Mouse (Mus musculus) MEL (cell line): ENCODE data around the gene Olfr62. TPM values are rescaled to one million over a fixed set of nuclear protein-coding genes. Genes with fewer than 3 reads are reported as not detected.

Experiments
- DNase-seq: peaks from one replicate; pipeline ENCODE4 v3.0.0; 2011; ENCODE audit warnings: low read depth, low spot score
- H3K27ac ChIP-seq: 2 replicates; pipeline ENCODE4 v1.5.1; 2012; ENCODE audit warnings: low read depth, mild to moderate bottlenecking, control low read depth, low read length, moderate library complexity; ENCODE audit not compliant: control insufficient read depth
- H3K27me3 ChIP-seq, 2 experiments: fragments of 150-350 bp in 1 of 2; sonication (generic) in 1 of 2; 2 replicates each; pipeline ENCODE4 v1.6.1; 2012; ENCODE audit warnings: low read length in 2 of 2, mild to moderate bottlenecking in 2 of 2, improper control_type of control experiment in 1 of 2, moderate library complexity in 1 of 2; ENCODE audit not compliant: insufficient read depth in 2 of 2, control insufficient read depth in 1 of 2
- H3K36me3 ChIP-seq, 2 experiments: 2 replicates each; pipeline ENCODE4 v1.6.1; 2012 to 2014; ENCODE audit warnings: low read length in 2 of 2, improper control_type of control experiment in 1 of 2, inconsistent platforms in 1 of 2, mild to moderate bottlenecking in 1 of 2; ENCODE audit not compliant: insufficient read depth in 2 of 2, control insufficient read depth in 1 of 2
- H3K4me1 ChIP-seq, 2 experiments: fragments of 150-350 bp in 1 of 2; sonication (generic) in 1 of 2; 2 replicates each; pipeline ENCODE4 v1.6.1; 2012; ENCODE audit warnings: low read length in 2 of 2, improper control_type of control experiment in 1 of 2, mild to moderate bottlenecking in 1 of 2; ENCODE audit not compliant: insufficient read depth in 2 of 2, control insufficient read depth in 1 of 2
- H3K4me3 ChIP-seq, 2 experiments: fragments of 150-350 bp in 1 of 2; sonication (generic) in 1 of 2; 2 replicates each; pipeline ENCODE4 v1.5.1; 2012; ENCODE audit warnings: low read depth in 2 of 2, low read length in 2 of 2, mild to moderate bottlenecking in 2 of 2, moderate library complexity in 2 of 2, control low read depth in 1 of 2, improper control_type of control experiment in 1 of 2; ENCODE audit not compliant: control insufficient read depth in 1 of 2, insufficient read depth in 1 of 2
- H3K79me2 ChIP-seq: 2 replicates; pipeline ENCODE4 v1.6.1; 2012; ENCODE audit warnings: mild to moderate bottlenecking, low read length, moderate library complexity; ENCODE audit not compliant: control insufficient read depth, poor library complexity, insufficient read depth
- H3K9ac ChIP-seq: 2 replicates; pipeline ENCODE4 v1.6.1; 2012; ENCODE audit warnings: low read depth, mild to moderate bottlenecking, control low read depth, low read length, moderate library complexity; ENCODE audit not compliant: control insufficient read depth, poor library complexity, severe bottlenecking
- H3K9me3 ChIP-seq: fragments of 150-350 bp; sonication (generic); replicated peaks from 2 replicates; pipeline ENCODE4 v1.6.1; 2012; ENCODE audit warnings: mild to moderate bottlenecking, low read length, improper control_type of control experiment, moderate library complexity; ENCODE audit not compliant: insufficient read depth
- CHD2 ChIP-seq: IDR thresholded peaks from 2 replicates; pipeline ENCODE4 v1.6.1; 2011; ENCODE audit warnings: low read length, improper control_type of control experiment
- CTCF ChIP-seq, 3 experiments: IDR thresholded peaks in 2 of 3; conservative IDR thresholded peaks in 1 of 3; 2 replicates each; pipeline ENCODE4 v1.5.1; 2011 to 2012; ENCODE audit warnings: low read length in 3 of 3, low read depth in 2 of 3, mild to moderate bottlenecking in 2 of 3, improper control_type of control experiment in 1 of 3, inconsistent platforms in 1 of 3, mixed read lengths in 1 of 3, moderate library complexity in 1 of 3; ENCODE audit not compliant: control insufficient read depth in 1 of 3, insufficient read depth in 1 of 3, poor library complexity in 1 of 3, severe bottlenecking in 1 of 3
- E2F4 ChIP-seq: IDR thresholded peaks from 2 replicates; pipeline ENCODE4 v1.6.1; 2011; ENCODE audit warnings: low read depth, low read length, improper control_type of control experiment, borderline replicate concordance
- EP300 ChIP-seq, 2 experiments: IDR thresholded peaks; 2 replicates each; pipeline ENCODE4 v1.6.1; 2011; ENCODE audit warnings: improper control_type of control experiment in 2 of 2, low read length in 2 of 2, low read depth in 1 of 2, mild to moderate bottlenecking in 1 of 2
- GATA1 ChIP-seq: IDR thresholded peaks from 2 replicates; pipeline ENCODE4 v1.6.1; 2011; ENCODE audit warnings: low read depth, low read length, improper control_type of control experiment
- KAT2A ChIP-seq: conservative IDR thresholded peaks from 2 replicates; pipeline ENCODE4 v1.6.1; 2012; ENCODE audit warnings: low read depth, low read length, improper control_type of control experiment, inconsistent platforms
- MAFK ChIP-seq: IDR thresholded peaks from 2 replicates; pipeline ENCODE4 v1.6.1; 2011; ENCODE audit warnings: low read depth, mild to moderate bottlenecking, low read length, improper control_type of control experiment, borderline replicate concordance
- MAX ChIP-seq: IDR thresholded peaks from 2 replicates; pipeline ENCODE4 v1.6.1; 2011; ENCODE audit warnings: low read length, improper control_type of control experiment
- MAZ ChIP-seq: IDR thresholded peaks from 2 replicates; pipeline ENCODE4 v1.6.1; 2012; ENCODE audit warnings: low read depth, mild to moderate bottlenecking, inconsistent platforms, low read length, improper control_type of control experiment
- MEF2A ChIP-seq: IDR thresholded peaks from 2 replicates; pipeline ENCODE4 v1.6.1; 2014; ENCODE audit warnings: low read depth, mild to moderate bottlenecking, inconsistent platforms, low read length, improper control_type of control experiment; ENCODE audit not compliant: poor library complexity, insufficient replicate concordance, severe bottlenecking; ENCODE audit errors: extremely low read depth
- MYB ChIP-seq: IDR thresholded peaks from 2 replicates; pipeline ENCODE4 v1.6.1; 2011; ENCODE audit warnings: mild to moderate bottlenecking, low read depth, low read length, improper control_type of control experiment
- MYC ChIP-seq: IDR thresholded peaks from 2 replicates; pipeline ENCODE4 v1.6.1; 2011; ENCODE audit warnings: low read depth, mild to moderate bottlenecking, low read length, improper control_type of control experiment, moderate library complexity
- NELFE ChIP-seq: IDR thresholded peaks from 2 replicates; pipeline ENCODE4 v1.6.1; 2011; ENCODE audit warnings: low read depth, low read length, improper control_type of control experiment
- POLR2AphosphoS2 ChIP-seq: IDR thresholded peaks from 2 replicates; pipeline ENCODE4 v1.6.1; 2011; ENCODE audit warnings: low read length, improper control_type of control experiment
- POLR2AphosphoS5 ChIP-seq: IDR thresholded peaks from 2 replicates; pipeline ENCODE4 v1.6.1; 2012; ENCODE audit warnings: low read depth, borderline replicate concordance, mild to moderate bottlenecking, inconsistent platforms, low read length, moderate library complexity, mixed read lengths
- RCOR1 ChIP-seq: IDR thresholded peaks from 2 replicates; pipeline ENCODE4 v1.6.1; 2012; ENCODE audit warnings: low read depth, mild to moderate bottlenecking, inconsistent platforms, low read length, improper control_type of control experiment
- SIN3A ChIP-seq: IDR thresholded peaks from 2 replicates; pipeline ENCODE4 v1.6.1; 2012; ENCODE audit warnings: low read length, improper control_type of control experiment, inconsistent platforms
- SMC3 ChIP-seq: IDR thresholded peaks from 2 replicates; pipeline ENCODE4 v1.6.1; 2011; ENCODE audit warnings: low read depth, low read length, improper control_type of control experiment
- TAL1 ChIP-seq: IDR thresholded peaks from 2 replicates; pipeline ENCODE4 v1.6.1; 2012; ENCODE audit warnings: mild to moderate bottlenecking, inconsistent platforms, low read length, moderate library complexity, mixed read lengths
- TBP ChIP-seq: IDR thresholded peaks from 2 replicates; pipeline ENCODE4 v1.8.0; 2011; ENCODE audit warnings: low read depth, low read length, improper control_type of control experiment
- TCF12 ChIP-seq: IDR thresholded peaks from 2 replicates; pipeline ENCODE4 v1.6.1; 2014; ENCODE audit warnings: low read depth, mild to moderate bottlenecking, inconsistent platforms, low read length, improper control_type of control experiment, moderate library complexity
- USF2 ChIP-seq, 2 experiments: IDR thresholded peaks; 2 replicates each; pipeline ENCODE4 v1.6.1; 2011 to 2012; ENCODE audit warnings: improper control_type of control experiment in 2 of 2, low read length in 2 of 2, borderline replicate concordance in 1 of 2, inconsistent platforms in 1 of 2, low read depth in 1 of 2, mild to moderate bottlenecking in 1 of 2; ENCODE audit not compliant: insufficient read depth in 1 of 2
- ZKSCAN1 ChIP-seq: IDR thresholded peaks from 2 replicates; pipeline ENCODE4 v1.6.1; 2012; ENCODE audit warnings: low read depth, mild to moderate bottlenecking, inconsistent platforms, low read length, improper control_type of control experiment, moderate library complexity
- ZNF384 ChIP-seq: IDR thresholded peaks from 2 replicates; pipeline ENCODE4 v1.6.1; 2012; ENCODE audit warnings: low read depth, mild to moderate bottlenecking, inconsistent platforms, low read length, improper control_type of control experiment
- polyA plus RNA-seq, 2 experiments: library from polyadenylated mRNA; stranded (reverse) in 1 of 2; unstranded in 1 of 2; fragments of >175 nt in 1 of 2; fragments of >200 nt in 1 of 2; gene quantifications; 2 replicates each; pipeline versions ENCODE4 v1.2.1 to v1.2.4; 2012; ENCODE audit warnings: low replicate concordance in 2 of 2, low read depth in 1 of 2; ENCODE audit not compliant: insufficient read length in 2 of 2, insufficient read depth in 1 of 2, missing spikeins in 1 of 2
- total RNA-seq: library from RNA; depleted of rRNA; stranded (reverse); fragments of 300-350 nt; gene quantifications from 2 replicates; pipeline ENCODE4 v1.2.3, GENCODE M21; 2012

The Olfr62 gene
- total and polyA plus RNA-seq, 3 experiments, result not detected

- TF ChIP-seq TCF12 (no peak), MYB (no peak), CHD2 (no peak), MAFK (no peak), SMC3 (no peak), POLR2AphosphoS2 (no peak), RCOR1 (no peak)
- TF ChIP-seq, all 39 proteins: peak for 0
- H3K9me3 ChIP-seq, result no peaks in the 10 kb centered on the region
- H3K4me1 ChIP-seq, result no peaks in the 10 kb centered on the region
- no peaks in the 10 kb centered on the region for H3K79me2 ChIP-seq
- peaks cover 0 to 1% of the 10 kb centered on the region in 2 experiments; a peak in 1 of 4 replicates for H3K27me3 ChIP-seq
- H3K4me3 ChIP-seq, result no peak overlapping the region
- H3K9ac ChIP-seq, result no peak overlapping the region
- no peaks in the 10 kb centered on the region for H3K36me3 ChIP-seq
- no peak overlapping the region for H3K27ac ChIP-seq
- DNase-seq, result no peak
These were observed 28.3 kb downstream of the Olfr62 start for GRCm38 (mm10) chr4:118687086-118687485.

DNA sequence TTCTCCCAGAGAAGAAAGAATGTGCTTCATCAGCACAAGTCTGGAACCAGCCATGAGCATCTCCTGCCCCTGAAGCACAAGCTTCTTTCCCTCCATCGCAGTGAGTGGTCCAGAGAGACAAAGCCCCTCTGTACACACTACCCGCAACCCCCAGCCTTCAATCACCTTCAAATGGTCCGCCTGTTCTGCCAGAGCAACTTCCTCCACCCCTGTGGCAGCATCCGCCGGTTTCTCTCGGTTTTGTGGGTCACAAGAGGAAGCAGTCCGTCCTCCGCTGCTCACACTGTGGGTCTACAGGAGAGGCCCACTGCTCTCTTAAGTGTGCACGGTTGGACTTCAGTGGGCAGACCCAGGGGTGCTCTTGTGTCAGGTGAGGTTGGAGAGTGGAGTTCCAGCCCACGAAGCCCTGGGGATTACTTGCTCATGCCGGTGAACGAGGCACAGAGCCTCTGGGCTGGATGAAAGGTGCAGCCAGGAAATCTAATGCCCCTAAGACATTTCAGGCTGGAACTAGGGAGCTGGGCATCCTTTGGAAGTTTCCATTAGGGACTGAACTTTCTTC lies 33.7 kb downstream of the Olfr62 start, which contains the start of gene Olfr1342:
Gene Olfr1342 (minus strand): TSS at position 345 of the 562 bp plus-strand sequence.
- H3K27me3 ChIP-seq, result peaks cover 0 to 11% of the 10 kb centered on the region in 2 experiments
- no peak within 1 kb of the TSS for H3K4me3 ChIP-seq
- DNase-seq, result no peak

DNA sequence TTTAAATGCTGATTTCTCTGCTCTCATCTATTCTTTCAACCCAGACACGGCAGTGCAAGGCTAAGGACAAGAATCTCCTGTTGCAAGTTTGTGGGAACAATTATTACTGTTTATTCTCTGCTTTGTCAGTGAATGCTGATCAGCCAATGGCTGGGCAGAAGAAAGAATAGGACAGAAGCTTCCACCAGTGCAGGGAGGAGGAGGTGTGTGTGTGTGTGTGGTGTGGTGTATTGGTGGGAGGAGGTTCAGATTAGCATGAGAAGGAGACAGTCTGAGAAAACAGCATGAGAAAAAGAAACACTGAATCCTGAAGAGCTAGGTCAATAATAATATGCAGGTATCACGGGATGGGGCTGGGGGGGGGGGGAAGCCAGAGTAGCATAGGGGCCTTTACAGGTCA lies 35.1 kb downstream of the Olfr62 start:
- Histone ChIP-seq H3K4me3 (no peak overlapping the region), H3K36me3 (no peaks in the 10 kb centered on the region), H3K9me3 (no peaks in the 10 kb centered on the region), H3K9ac (no peak overlapping the region), H3K79me2 (no peaks in the 10 kb centered on the region), H3K27me3 (peaks cover 2 to 11% of the 10 kb centered on the region in 2 experiments), H3K27ac (no peak overlapping the region), H3K4me1 (no peaks in the 10 kb centered on the region)
- no peak for DNase-seq
- TF ChIP-seq CTCF (IDR thresholded peaks at IDR 0.05 in 2 of 3, conservative IDR thresholded peaks at IDR 0.05 in 1 of 3; ENCODE audit: control insufficient read depth in 1 of 3, insufficient read depth in 1 of 3, low read depth in 2 of 3, low read length in 3 of 3, poor library complexity in 1 of 3, severe bottlenecking in 1 of 3) (no peak), EP300 (IDR thresholded peaks at IDR 0.05; ENCODE audit: low read depth in 1 of 2, low read length in 2 of 2) (no peak), MAZ (no peak), E2F4 (no peak), POLR2AphosphoS5 (no peak), ZNF384 (no peak)

More for the DNA sequence above, 33.7 kb downstream of the Olfr62 start, which contains the start of gene Olfr1342:
- no peaks in the 10 kb centered on the region for H3K4me1 ChIP-seq
- no peaks in the 10 kb centered on the region for H3K79me2 ChIP-seq
- TF ChIP-seq MYC (no peak), ZKSCAN1 (no peak), GATA1 (no peak), MEF2A (no peak), ZNF384 (no peak), MYB (no peak), TBP (no peak), MAX (no peak), CTCF (IDR thresholded peaks at IDR 0.05 in 2 of 3, conservative IDR thresholded peaks at IDR 0.05 in 1 of 3; ENCODE audit: control insufficient read depth in 1 of 3, insufficient read depth in 1 of 3, low read depth in 2 of 3, low read length in 3 of 3, poor library complexity in 1 of 3, severe bottlenecking in 1 of 3) (no peak), SIN3A (no peak), EP300 (IDR thresholded peaks at IDR 0.05; ENCODE audit: low read depth in 1 of 2, low read length in 2 of 2) (no peak), TAL1 (no peak), NELFE (no peak), KAT2A (no peak), TCF12 (no peak), SMC3 (no peak), USF2 (IDR thresholded peaks at IDR 0.05; ENCODE audit: borderline replicate concordance in 1 of 2, insufficient read depth in 1 of 2, low read depth in 1 of 2, low read length in 2 of 2) (no peak)
- H3K9me3 ChIP-seq, result no peaks in the 10 kb centered on the region
- H3K9ac ChIP-seq, result no peak within 1 kb of the TSS
- no peak within 1 kb of the TSS for H3K27ac ChIP-seq
- H3K36me3 ChIP-seq, result no peaks in the 10 kb centered on the region
